Mouse (Mus musculus): ENCODE results near the gene Arl4a. TPM values are rescaled to one million over a fixed set of nuclear protein-coding genes. Genes with fewer than 3 reads are reported as not detected.

Gene Arl4a
- polyA plus RNA-seq, 1 experiment, result 4.3 TPM

DNA sequence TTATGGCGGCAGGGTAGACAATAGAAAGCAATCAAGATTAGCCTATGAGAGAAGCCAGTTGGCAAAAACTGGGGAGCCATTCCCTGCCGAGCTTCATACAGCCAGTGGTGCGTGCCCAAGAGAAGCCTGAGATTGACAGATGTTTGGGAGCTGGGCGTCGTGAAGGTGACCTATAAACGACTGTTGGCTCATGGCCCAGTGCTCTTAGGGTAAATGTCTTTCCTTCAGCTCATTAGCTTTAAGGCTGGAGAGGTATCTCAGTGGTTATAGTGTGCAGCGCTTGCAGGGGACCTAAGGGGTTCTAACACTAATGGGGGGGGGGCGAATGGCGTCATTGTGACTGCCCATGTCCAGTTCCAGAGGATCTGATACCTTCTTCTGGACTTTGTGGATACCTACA, 21.8 kb downstream of the Arl4a start:
- H3K4me3 ChIP-seq (ENCODE audit: low read depth, low read length), result no peak overlapping the region
- TF ChIP-seq POLR2A (IDR thresholded peaks at IDR 0.05; ENCODE audit: low read depth, low read length) (no peak), CTCF (IDR thresholded peaks at IDR 0.05; ENCODE audit: extremely low read depth, insufficient read length, insufficient replicate concordance, low read depth, low read length) (no peak)
- peak overlapping the region; percentile 73 for H3K27ac ChIP-seq (ENCODE audit: insufficient read depth, low read depth, low read length)
- WGBS, result 44% methylated on average over 9 of the region's 9 CpGs
- H3K27me3 ChIP-seq (ENCODE audit: control insufficient read depth, insufficient read depth, low read length), result no peaks in the 10 kb centered on the region
- H3K4me1 ChIP-seq (ENCODE audit: control insufficient read depth, insufficient read depth, insufficient read length, low read length), result peaks cover 11% of the 10 kb centered on the region; the same call in 1 of the 2 replicates
- no peaks in the 10 kb centered on the region for H3K36me3 ChIP-seq (ENCODE audit: control insufficient read depth, insufficient read depth, low read length)

- H3K4me1 ChIP-seq (ENCODE audit: control insufficient read depth, insufficient read depth, insufficient read length, low read length), result 0 out of 2 replicates have a peak, but pooled peaks cover 3% of the 10 kb centered on the region
- H3K36me3 ChIP-seq (ENCODE audit: control insufficient read depth, insufficient read depth, low read length), result no peaks in the 10 kb centered on the region
- no peaks in the 10 kb centered on the region for H3K27me3 ChIP-seq (ENCODE audit: control insufficient read depth, insufficient read depth, low read length)
- 55% methylated on average over 2 of the region's 2 CpGs for WGBS
- TF ChIP-seq CTCF (IDR thresholded peaks at IDR 0.05; ENCODE audit: extremely low read depth, insufficient read length, insufficient replicate concordance, low read depth, low read length) (no peak), POLR2A (IDR thresholded peaks at IDR 0.05; ENCODE audit: low read depth, low read length) (no peak)
- H3K4me3 ChIP-seq (ENCODE audit: low read depth, low read length), result no peak overlapping the region
- no peak overlapping the region for H3K27ac ChIP-seq (ENCODE audit: insufficient read depth, low read depth, low read length)
Measured at GRCm38 (mm10) chr12:40009866-40010265, 28.0 kb downstream of the Arl4a start.

GRCm38 (mm10) chr12:40008459-40008858, 29.4 kb downstream of the Arl4a start:
- no peak overlapping the region for H3K27ac ChIP-seq (ENCODE audit: insufficient read depth, low read depth, low read length)
- no peaks in the 10 kb centered on the region for H3K27me3 ChIP-seq (ENCODE audit: control insufficient read depth, insufficient read depth, low read length)
- H3K4me3 ChIP-seq (ENCODE audit: low read depth, low read length), result no peak overlapping the region
- 78% methylated on average over 3 of the region's 3 CpGs for WGBS
- H3K36me3 ChIP-seq (ENCODE audit: control insufficient read depth, insufficient read depth, low read length), result no peaks in the 10 kb centered on the region
- 0 out of 2 replicates have a peak, but pooled peaks cover 3% of the 10 kb centered on the region for H3K4me1 ChIP-seq (ENCODE audit: control insufficient read depth, insufficient read depth, insufficient read length, low read length)
- TF ChIP-seq CTCF (IDR thresholded peaks at IDR 0.05; ENCODE audit: extremely low read depth, insufficient read length, insufficient replicate concordance, low read depth, low read length) (no peak), POLR2A (IDR thresholded peaks at IDR 0.05; ENCODE audit: low read depth, low read length) (no peak)

DNA sequence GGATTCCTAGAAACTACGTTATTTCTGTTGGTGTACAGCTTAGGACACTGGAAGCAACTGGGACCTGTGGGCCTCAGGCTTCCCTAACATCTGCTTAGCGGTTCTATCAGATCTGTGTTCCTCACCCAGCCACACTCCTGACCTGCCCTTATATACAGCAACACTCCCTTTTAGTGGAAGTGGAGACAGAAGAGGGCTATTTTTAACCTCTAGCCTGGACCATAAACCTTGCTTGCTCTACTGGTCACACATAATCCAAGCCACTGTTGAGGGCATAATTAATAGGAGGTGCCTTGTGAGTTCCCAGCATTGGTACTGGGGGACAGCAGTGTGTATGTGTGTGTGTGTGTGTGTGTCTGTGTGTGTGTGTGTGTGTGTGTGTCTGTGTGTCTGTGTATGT, 33.1 kb downstream of the Arl4a start:
- Histone ChIP-seq H3K36me3 (ENCODE audit: control insufficient read depth, insufficient read depth, low read length) (no peaks in the 10 kb centered on the region), H3K27me3 (ENCODE audit: control insufficient read depth, insufficient read depth, low read length) (no peaks in the 10 kb centered on the region), H3K27ac (ENCODE audit: insufficient read depth, low read depth, low read length) (no peak overlapping the region), H3K4me3 (ENCODE audit: low read depth, low read length) (no peak overlapping the region), H3K4me1 (ENCODE audit: control insufficient read depth, insufficient read depth, insufficient read length, low read length) (0 out of 2 replicates have a peak, but pooled peaks cover 3% of the 10 kb centered on the region)
- 81% methylated on average over 2 of the region's 2 CpGs for WGBS
- TF ChIP-seq CTCF (IDR thresholded peaks at IDR 0.05; ENCODE audit: extremely low read depth, insufficient read length, insufficient replicate concordance, low read depth, low read length) (no peak), POLR2A (IDR thresholded peaks at IDR 0.05; ENCODE audit: low read depth, low read length) (no peak)

GRCm38 (mm10) chr12:39998853-39999195, 39.0 kb downstream of the Arl4a start:
- no peak for TF ChIP-seq POLR2A (IDR thresholded peaks at IDR 0.05; ENCODE audit: low read depth, low read length)
- no peaks in the 10 kb centered on the region for H3K36me3 ChIP-seq (ENCODE audit: control insufficient read depth, insufficient read depth, low read length)

GRCm38 (mm10) chr12:39998070-39998852, 39.6 kb downstream of the Arl4a start:
- WGBS, result 54% methylated on average over 9 of the region's 9 CpGs
- TF ChIP-seq CTCF (IDR thresholded peaks at IDR 0.05; ENCODE audit: extremely low read depth, insufficient read length, insufficient replicate concordance, low read depth, low read length) (no peak), POLR2A (IDR thresholded peaks at IDR 0.05; ENCODE audit: low read depth, low read length) (no peak)
- no peaks in the 10 kb centered on the region for H3K36me3 ChIP-seq (ENCODE audit: control insufficient read depth, insufficient read depth, low read length)

More at GRCm38 (mm10) chr12:39998853-39999195, 39.0 kb downstream of the Arl4a start:
- Histone ChIP-seq H3K4me1 (ENCODE audit: control insufficient read depth, insufficient read depth, insufficient read length, low read length) (no peaks in the 10 kb centered on the region), H3K27me3 (ENCODE audit: control insufficient read depth, insufficient read depth, low read length) (no peaks in the 10 kb centered on the region), H3K27ac (ENCODE audit: insufficient read depth, low read depth, low read length) (no peak overlapping the region), H3K4me3 (ENCODE audit: low read depth, low read length) (no peak overlapping the region)
- 80% methylated on average over 4 of the region's 4 CpGs for WGBS

GRCm38 (mm10) chr12:39997651-39998050, 40.2 kb downstream of the Arl4a start:
- 80% methylated on average over 4 of the region's 4 CpGs for WGBS

More at GRCm38 (mm10) chr12:39998070-39998852, 39.6 kb downstream of the Arl4a start:
- Histone ChIP-seq H3K27ac (ENCODE audit: insufficient read depth, low read depth, low read length) (no peak overlapping the region), H3K4me3 (ENCODE audit: low read depth, low read length) (no peak overlapping the region), H3K27me3 (ENCODE audit: control insufficient read depth, insufficient read depth, low read length) (no peaks in the 10 kb centered on the region), H3K4me1 (ENCODE audit: control insufficient read depth, insufficient read depth, insufficient read length, low read length) (no peaks in the 10 kb centered on the region)

More at GRCm38 (mm10) chr12:39997651-39998050, 40.2 kb downstream of the Arl4a start:
- TF ChIP-seq POLR2A (IDR thresholded peaks at IDR 0.05; ENCODE audit: low read depth, low read length), result no peak
- TF ChIP-seq CTCF (IDR thresholded peaks at IDR 0.05; ENCODE audit: extremely low read depth, insufficient read length, insufficient replicate concordance, low read depth, low read length), result no peak
- no peaks in the 10 kb centered on the region for H3K36me3 ChIP-seq (ENCODE audit: control insufficient read depth, insufficient read depth, low read length)
- no peak overlapping the region for H3K27ac ChIP-seq (ENCODE audit: insufficient read depth, low read depth, low read length)
- no peaks in the 10 kb centered on the region for H3K4me1 ChIP-seq (ENCODE audit: control insufficient read depth, insufficient read depth, insufficient read length, low read length)
- no peaks in the 10 kb centered on the region for H3K27me3 ChIP-seq (ENCODE audit: control insufficient read depth, insufficient read depth, low read length)
- no peak overlapping the region for H3K4me3 ChIP-seq (ENCODE audit: low read depth, low read length)
